Mouse (Mus musculus) c-Kit-positive CD71-negative TER-119-negative erythroid progenitor cells, embryonic 14.5 days (primary cell): ENCODE data around the gene Creb3l1.

Experiments used
- DNase-seq: peaks from one replicate; pipeline ENCODE4 v3.0.0-alpha.2; 2013; ENCODE audit warnings: low read depth

The Creb3l1 gene

GRCm38 (mm10) chr2:91997905-91998608 is 26.2 kb downstream of the Creb3l1 start:
- DNase-seq: no peak

GRCm38 (mm10) chr2:91996006-91996405 is 28.3 kb downstream of the Creb3l1 start:
- DNase-seq: no peak

GRCm38 (mm10) chr2:91993409-91993808 is 30.9 kb downstream of the Creb3l1 start:
- no peak for DNase-seq

- no peak for DNase-seq
Observed at GRCm38 (mm10) chr2:91989750-91990149, 34.6 kb downstream of the Creb3l1 start.

GRCm38 (mm10) chr2:91987542-91987941 is 36.8 kb downstream of the Creb3l1 start:
- DNase-seq: peak; percentile 75

GRCm38 (mm10) chr2:91986071-91986470 is 38.2 kb downstream of the Creb3l1 start:
- DNase-seq: no peak

GRCm38 (mm10) chr2:91984906-91985525 is 39.3 kb downstream of the Creb3l1 start:
- no peak for DNase-seq

GRCm38 (mm10) chr2:91984439-91984838 is 39.9 kb downstream of the Creb3l1 start:
- DNase-seq: peak; percentile 68

GRCm38 (mm10) chr2:91980830-91981229 is 43.5 kb downstream of the Creb3l1 start:
- no peak for DNase-seq

GRCm38 (mm10) chr2:91980245-91980644 is 44.1 kb downstream of the Creb3l1 start:
- DNase-seq: no peak

- DNase-seq: no peak
Observed at GRCm38 (mm10) chr2:91978547-91978946, 45.8 kb downstream of the Creb3l1 start.

- DNase-seq: no peak
Observed at GRCm38 (mm10) chr2:91977960-91978359, 46.3 kb downstream of the Creb3l1 start.

GRCm38 (mm10) chr2:91975581-91976541 is 48.4 kb downstream of the Creb3l1 start, which contains the start of gene Dgkz:
TSS of gene Dgkz (minus strand) at chr2:91975864.
- no peak for DNase-seq

GRCm38 (mm10) chr2:91973416-91974135 is 50.7 kb downstream of the Creb3l1 start:
- no peak for DNase-seq

- DNase-seq: no peak
Observed at GRCm38 (mm10) chr2:91972121-91972566, 52.2 kb downstream of the Creb3l1 start.

- no peak for DNase-seq
Observed at GRCm38 (mm10) chr2:91971231-91972097, 52.8 kb downstream of the Creb3l1 start.

- DNase-seq: no peak
Observed at GRCm38 (mm10) chr2:91967962-91968361, 56.3 kb downstream of the Creb3l1 start.

- no peak for DNase-seq
Observed at GRCm38 (mm10) chr2:91966367-91966766, 57.9 kb downstream of the Creb3l1 start.

- DNase-seq: no peak
Observed at GRCm38 (mm10) chr2:91965417-91965816, 58.9 kb downstream of the Creb3l1 start.

GRCm38 (mm10) chr2:91964610-91965204 is 59.6 kb downstream of the Creb3l1 start:
- DNase-seq: no peak
